Mouse (Mus musculus) lung, postnatal 0 days (tissue): ENCODE data around the gene Engase.

Experiments used
- CTCF ChIP-seq: IDR thresholded peaks from 2 replicates; pipeline ENCODE4 v1.5.1; 2016; ENCODE audit warnings: antibody characterized with exemption, mild to moderate bottlenecking
- EP300 ChIP-seq: IDR thresholded peaks from 2 replicates; pipeline ENCODE4 v1.6.1; 2016; ENCODE audit warnings: antibody characterized with exemption, mild to moderate bottlenecking, control low read depth

DNA sequence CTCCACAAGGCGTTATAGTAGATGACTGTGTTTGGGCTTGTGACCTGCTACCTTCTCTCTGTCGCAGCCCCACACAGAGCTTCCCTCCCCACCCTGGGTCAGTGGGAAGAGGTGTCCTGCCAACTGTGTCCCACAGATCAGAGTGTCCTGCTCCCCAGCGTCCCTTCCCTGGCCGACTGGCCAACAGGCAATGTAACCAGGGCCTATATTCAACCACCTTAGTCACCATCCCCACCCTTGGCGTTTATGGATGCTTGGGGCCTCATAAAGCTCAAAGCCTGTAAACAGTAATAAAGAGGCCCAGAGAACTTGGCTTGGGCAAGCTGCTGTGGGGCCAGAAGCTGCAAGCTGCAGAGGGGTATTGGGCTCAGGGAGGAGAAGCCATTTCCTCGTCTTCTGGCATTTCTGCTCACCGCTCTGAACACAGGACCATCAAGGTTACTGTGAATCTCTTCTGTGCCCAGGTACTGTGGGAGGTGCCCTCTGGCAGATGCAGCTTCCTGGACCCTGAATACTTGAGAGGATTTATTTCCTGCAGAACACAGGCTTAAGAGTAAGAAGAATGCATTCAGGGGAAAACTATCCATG, 1.0 kb upstream of the Engase start:
- no peak for TF ChIP-seq CTCF
- TF ChIP-seq EP300: no peak
